Mouse (Mus musculus) ES-E14 (cell line): ENCODE results near the gene Snta1. TPM values are rescaled to one million over a fixed set of nuclear protein-coding genes. Genes with fewer than 3 reads are reported as not detected.
"Not testable (repeated sequence)": the region's sequence is repeated elsewhere in the genome, so short reads cannot be mapped to it uniquely, and the experiment has no call there.

Source experiments
- DNase-seq: peaks from one replicate; pipeline ENCODE4 v3.0.0-alpha.2; 2013; ENCODE audit warnings: low read depth, low spot score
- H3K27ac ChIP-seq: 2 replicates; pipeline ENCODE4 v1.5.1; 2012; ENCODE audit warnings: low read depth, mild to moderate bottlenecking, low read length, moderate library complexity, mixed read lengths; ENCODE audit not compliant: poor library complexity, insufficient read depth, severe bottlenecking
- H3K36me3 ChIP-seq: 2 replicates; pipeline ENCODE4 v1.6.1; 2012; ENCODE audit warnings: mild to moderate bottlenecking, low read length, moderate library complexity, mixed read lengths; ENCODE audit not compliant: control insufficient read depth, poor library complexity, insufficient read depth, severe bottlenecking
- H3K4me1 ChIP-seq, 2 experiments: fragments of 150-350 bp in 1 of 2; sonication (generic) in 1 of 2; 2 replicates each; pipeline ENCODE4 v1.6.1; 2012; ENCODE audit warnings: low read length in 2 of 2, mild to moderate bottlenecking in 1 of 2, mixed read lengths in 1 of 2; ENCODE audit not compliant: control insufficient read depth in 2 of 2, insufficient read depth in 2 of 2, poor library complexity in 1 of 2
- H3K4me3 ChIP-seq, 2 experiments: fragments of 150-350 bp in 1 of 2; sonication (generic) in 1 of 2; 2 replicates each; pipeline ENCODE4 v1.5.1; 2012; ENCODE audit warnings: low read length in 2 of 2, low read depth in 1 of 2, mild to moderate bottlenecking in 1 of 2, mixed read lengths in 1 of 2; ENCODE audit not compliant: insufficient read depth in 1 of 2, poor library complexity in 1 of 2, severe bottlenecking in 1 of 2
- H3K9ac ChIP-seq: 2 replicates; pipeline ENCODE4 v1.6.1; 2012; ENCODE audit warnings: low read depth, mild to moderate bottlenecking, low read length, mixed read lengths; ENCODE audit not compliant: poor library complexity, insufficient read depth, severe bottlenecking
- H3K9me3 ChIP-seq: fragments of 150-350 bp; sonication (generic); 2 replicates; pipeline ENCODE4 v1.6.1; 2012; ENCODE audit warnings: low read depth, mild to moderate bottlenecking, low read length; ENCODE audit not compliant: control insufficient read depth, insufficient read depth
- CHD2 ChIP-seq: IDR thresholded peaks from 2 replicates; pipeline ENCODE4 v1.6.1; 2014; ENCODE audit warnings: mild to moderate bottlenecking, low read depth, low read length, inconsistent platforms
- HCFC1 ChIP-seq: IDR thresholded peaks from 2 replicates; pipeline ENCODE4 v1.6.1; 2012; ENCODE audit warnings: low read length, inconsistent platforms, borderline replicate concordance; ENCODE audit not compliant: insufficient read depth
- MAFK ChIP-seq: IDR thresholded peaks from 2 replicates; pipeline ENCODE4 v1.6.1; 2014; ENCODE audit warnings: mild to moderate bottlenecking, low read depth, low read length, inconsistent platforms; ENCODE audit not compliant: insufficient read depth
- ZC3H11A ChIP-seq: IDR thresholded peaks from 2 replicates; pipeline ENCODE4 v1.6.1; 2012; ENCODE audit warnings: low read depth, mild to moderate bottlenecking, inconsistent platforms, low read length, borderline replicate concordance
- ZNF384 ChIP-seq: IDR thresholded peaks from 2 replicates; pipeline ENCODE4 v1.6.1; 2012; ENCODE audit warnings: low read depth, low read length, inconsistent platforms
- in situ Hi-C, 2 experiments: fragments of 600-800 bp; cut with MboI; formaldehyde crosslinking; loops; one replicate each; pipeline ENCODE4 v1.15.1; 2025; ENCODE audit warnings: low sequenced_read_pairs in 2 of 2, inconsistent platforms in 1 of 2; ENCODE audit not compliant: unreplicated experiment in 2 of 2
- total RNA-seq: library from RNA; depleted of rRNA; stranded (reverse); fragments of 300-350 nt; gene quantifications from 2 replicates; pipeline ENCODE4 v1.2.3, GENCODE M21; 2012

Snta1 gene
- total RNA-seq, 1 experiment: 11.3 TPM

GRCm38 (mm10) chr2:154373961-154374632, 33.8 kb downstream of the Snta1 start:
- peaks cover 2 to 14% of the 10 kb centered on the region in 2 experiments; a peak in 2 of 4 replicates for H3K4me1 ChIP-seq
- TF ChIP-seq ZC3H11A (peak; percentile 27; the same call in 1 of the 2 replicates), HCFC1 (no peak), ZNF384 (no peak)
- no peak overlapping the region for H3K9ac ChIP-seq
- in situ Hi-C loops: no loop called here
- no peaks in the 10 kb centered on the region for H3K9me3 ChIP-seq
- no peak overlapping the region for H3K4me3 ChIP-seq
- no peak overlapping the region for H3K27ac ChIP-seq
- peak; percentile 72 for DNase-seq
- peaks cover 6% of the 10 kb centered on the region; the same call in 1 of the 2 replicates for H3K36me3 ChIP-seq

GRCm38 (mm10) chr2:154372842-154373500, 34.9 kb downstream of the Snta1 start, which contains the start of gene Cdk5rap1:
TSS of gene Cdk5rap1 (minus strand) at chr2:154373010.
- DNase-seq: no peak
- in situ Hi-C loops: no loop called here
- peak within 1 kb of the TSS; percentile 81 to 94 for H3K4me3 ChIP-seq
- TF ChIP-seq ZC3H11A (no peak), HCFC1 (no peak), MAFK (no peak), ZNF384 (no peak), CHD2 (no peak)
- peaks cover 0 to 9% of the 10 kb centered on the region in 2 experiments; a peak in 1 of 4 replicates for H3K4me1 ChIP-seq
- no peaks in the 10 kb centered on the region for H3K9me3 ChIP-seq
- H3K9ac ChIP-seq: peak within 1 kb of the TSS; percentile 88
- H3K27ac ChIP-seq: peak within 1 kb of the TSS; percentile 64
- H3K36me3 ChIP-seq: peaks cover 9% of the 10 kb centered on the region; the same call in 1 of the 2 replicates

- no peak for TF ChIP-seq ZC3H11A
- no peak for TF ChIP-seq MAFK
- 0 out of 2 replicates have a peak, but pooled peaks have one; percentile 48 for TF ChIP-seq ZNF384
- no peak for TF ChIP-seq CHD2
- peak; percentile 87 for TF ChIP-seq HCFC1
- Histone ChIP-seq H3K4me3 (peak overlapping the region; percentile 81 to 94), H3K9me3 (no peaks in the 10 kb centered on the region), H3K9ac (peak overlapping the region; percentile 88), H3K27ac (peak overlapping the region; percentile 64), H3K4me1 (peaks cover 0 to 7% of the 10 kb centered on the region in 2 experiments; a peak in 1 of 4 replicates), H3K36me3 (peaks cover 11% of the 10 kb centered on the region; the same call in 1 of the 2 replicates)
- DNase-seq: peak; percentile 92
- in situ Hi-C loops: no loop called here
Measured at GRCm38 (mm10) chr2:154372151-154372829, 35.6 kb downstream of the Snta1 start.

GRCm38 (mm10) chr2:154367510-154367909, 40.4 kb downstream of the Snta1 start:
- in situ Hi-C loops: no loop called here
- Histone ChIP-seq H3K9me3 (no peaks in the 10 kb centered on the region), H3K9ac (no peak overlapping the region), H3K27ac (no peak overlapping the region), H3K4me3 (no peak overlapping the region), H3K36me3 (peaks cover 16% of the 10 kb centered on the region), H3K4me1 (no peaks in the 10 kb centered on the region)
- DNase-seq: no peak
- TF ChIP-seq MAFK: no peak
- TF ChIP-seq HCFC1: no peak
- no peak for TF ChIP-seq ZNF384
- TF ChIP-seq CHD2: no peak
- TF ChIP-seq ZC3H11A: no peak

DNA sequence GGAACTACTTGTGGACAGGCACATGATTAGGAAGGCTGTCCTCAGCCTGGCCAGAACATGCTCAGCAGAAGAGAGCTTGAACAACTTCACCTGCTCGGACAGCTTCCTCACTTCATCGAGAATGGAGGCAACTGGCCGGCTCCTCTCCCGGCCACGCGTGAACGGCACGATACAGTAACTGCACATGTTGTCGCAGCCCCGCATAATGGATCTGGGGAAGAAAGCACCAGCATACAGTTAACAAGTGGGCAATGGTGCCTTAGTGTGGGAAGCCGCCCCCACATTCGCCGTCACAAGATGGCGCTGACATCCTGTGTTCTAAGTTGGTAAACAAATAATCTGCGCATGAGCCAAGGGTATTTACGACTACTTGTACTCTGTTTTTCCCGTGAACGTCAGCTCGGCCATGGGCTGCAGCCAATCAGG, 53.9 kb downstream of the Snta1 start:
- peaks cover 11% of the 10 kb centered on the region for H3K36me3 ChIP-seq
- in situ Hi-C loops, H3K4me1 ChIP-seq, H3K4me3 ChIP-seq, H3K9ac ChIP-seq, DNase-seq, H3K27ac ChIP-seq, H3K9me3 ChIP-seq: not testable (repeated sequence)
